Mouse (Mus musculus) CH12.LX (cell line): ENCODE measurements at regions not wholly inside any gene's neighbourhood (a gene's known extent, or its start where the extent isn't known, plus 50 kb on each side); places are given as distances from the start of the nearest gene placed in this dataset.

ENCODE experiments used
- DNase-seq: peaks from one replicate; pipeline ENCODE4 v3.0.0-alpha.2; 2013; ENCODE audit errors: extremely low read depth
- H3K27ac ChIP-seq: 2 replicates; pipeline ENCODE4 v1.5.1; 2012; ENCODE audit warnings: low read depth, mild to moderate bottlenecking, control low read depth, moderate library complexity; ENCODE audit not compliant: insufficient read depth
- H3K27me3 ChIP-seq: replicated peaks from 2 replicates; pipeline ENCODE3; 2012; ENCODE audit warnings: inconsistent platforms
- H3K36me3 ChIP-seq, 2 experiments: replicated peaks in 1 of 2; 2 replicates each; pipeline versions ENCODE3 to v1.6.1; 2012; ENCODE audit warnings: inconsistent platforms in 1 of 2, low read length in 1 of 2, mild to moderate bottlenecking in 1 of 2, mixed read lengths in 1 of 2, moderate library complexity in 1 of 2; ENCODE audit not compliant: control insufficient read depth in 1 of 2, insufficient read depth in 1 of 2
- H3K4me1 ChIP-seq, 2 experiments: 2 replicates each; pipeline ENCODE4 v1.6.1; 2012; ENCODE audit warnings: inconsistent platforms in 1 of 2, moderate library complexity in 1 of 2; ENCODE audit not compliant: insufficient read depth in 2 of 2, control insufficient read depth in 1 of 2
- H3K4me2 ChIP-seq: 2 replicates; pipeline ENCODE4 v1.6.1; 2012; ENCODE audit warnings: low read depth, mild to moderate bottlenecking, control low read depth; ENCODE audit not compliant: poor library complexity, insufficient read depth, severe bottlenecking
- H3K4me3 ChIP-seq, 3 experiments: fragments of 150-350 bp in 1 of 3; sonication (generic) in 1 of 3; replicated peaks in 1 of 3; 2 replicates each; pipeline versions ENCODE3 to v1.5.1; 2011 to 2012; ENCODE audit warnings: low read depth in 2 of 3, low read length in 2 of 3, mild to moderate bottlenecking in 2 of 3, moderate library complexity in 2 of 3, control low read depth in 1 of 3, improper control_type of control experiment in 1 of 3, inconsistent platforms in 1 of 3, mixed read lengths in 1 of 3; ENCODE audit not compliant: poor library complexity in 1 of 3
- H3K79me2 ChIP-seq: replicated peaks from 2 replicates; pipeline ENCODE4 v1.6.1; 2012; ENCODE audit warnings: mild to moderate bottlenecking, moderate library complexity; ENCODE audit not compliant: control insufficient read depth, poor library complexity, insufficient read depth, severe bottlenecking; ENCODE audit errors: extremely low read depth
- H3K9ac ChIP-seq: 2 replicates; pipeline ENCODE4 v1.6.1; 2012; ENCODE audit warnings: low read depth, mild to moderate bottlenecking, control low read depth, moderate library complexity; ENCODE audit not compliant: insufficient read depth
- H3K9me3 ChIP-seq: replicated peaks from 2 replicates; pipeline ENCODE3; 2012; ENCODE audit warnings: low read length, inconsistent platforms, mixed read lengths
- BHLHE40 ChIP-seq: IDR thresholded peaks from 2 replicates; pipeline ENCODE4 v1.6.1; 2011; ENCODE audit warnings: mild to moderate bottlenecking, low read depth, low read length, improper control_type of control experiment
- CHD2 ChIP-seq: IDR thresholded peaks from 2 replicates; pipeline ENCODE4 v1.6.1; 2011; ENCODE audit warnings: low read length, improper control_type of control experiment
- ELF1 ChIP-seq: IDR thresholded peaks from 2 replicates; pipeline ENCODE4 v1.6.1; 2014; ENCODE audit warnings: low read depth, mild to moderate bottlenecking, inconsistent platforms, low read length, improper control_type of control experiment
- EP300 ChIP-seq: IDR thresholded peaks from 2 replicates; pipeline ENCODE4 v1.6.1; 2011; ENCODE audit warnings: low read length, improper control_type of control experiment
- HCFC1 ChIP-seq: IDR thresholded peaks from 2 replicates; pipeline ENCODE4 v1.6.1; 2012; ENCODE audit warnings: low read depth, mild to moderate bottlenecking, inconsistent platforms, low read length, improper control_type of control experiment
- MAFK ChIP-seq: IDR thresholded peaks from 2 replicates; pipeline ENCODE4 v1.6.1; 2011; ENCODE audit warnings: low read length, improper control_type of control experiment; ENCODE audit not compliant: insufficient replicate concordance
- MAX ChIP-seq: IDR thresholded peaks from 2 replicates; pipeline ENCODE4 v1.6.1; 2011; ENCODE audit warnings: low read length, improper control_type of control experiment
- MAZ ChIP-seq: IDR thresholded peaks from 2 replicates; pipeline ENCODE4 v1.6.1; 2012; ENCODE audit warnings: low read depth, mild to moderate bottlenecking, inconsistent platforms, low read length, improper control_type of control experiment, moderate library complexity
- MEF2A ChIP-seq: IDR thresholded peaks from 2 replicates; pipeline ENCODE4 v1.6.1; 2014; ENCODE audit warnings: low read depth, mild to moderate bottlenecking, inconsistent platforms, low read length, improper control_type of control experiment, borderline replicate concordance
- NRF1 ChIP-seq: IDR thresholded peaks from 2 replicates; pipeline ENCODE4 v1.6.1; 2014; ENCODE audit warnings: low read depth, mild to moderate bottlenecking, inconsistent platforms, low read length, improper control_type of control experiment, moderate library complexity
- POLR2A ChIP-seq: IDR thresholded peaks from 2 replicates; pipeline ENCODE4 v1.6.1; 2011; ENCODE audit warnings: low read depth, mild to moderate bottlenecking, improper control_type of control experiment, low read length
- RCOR1 ChIP-seq: conservative IDR thresholded peaks from 2 replicates; pipeline ENCODE4 v1.6.1; 2012; ENCODE audit warnings: low read depth, mild to moderate bottlenecking, inconsistent platforms, low read length, improper control_type of control experiment
- SIN3A ChIP-seq: IDR thresholded peaks from 2 replicates; pipeline ENCODE4 v1.6.1; 2012; ENCODE audit warnings: low read length, improper control_type of control experiment, inconsistent platforms
- TBP ChIP-seq: conservative IDR thresholded peaks from 2 replicates; pipeline ENCODE4 v1.6.1; 2011; ENCODE audit warnings: low read depth, low read length, improper control_type of control experiment
- TCF12 ChIP-seq: IDR thresholded peaks from 2 replicates; pipeline ENCODE4 v1.6.1; 2014; ENCODE audit warnings: low read depth, mild to moderate bottlenecking, inconsistent platforms, low read length, improper control_type of control experiment
- UBTF ChIP-seq: IDR thresholded peaks from 2 replicates; pipeline ENCODE4 v1.6.1; 2012; ENCODE audit warnings: low read depth, mild to moderate bottlenecking, inconsistent platforms, low read length, improper control_type of control experiment, moderate library complexity
- USF2 ChIP-seq: conservative IDR thresholded peaks from 2 replicates; pipeline ENCODE4 v1.6.1; 2011; ENCODE audit warnings: low read depth, low read length, improper control_type of control experiment
- ZMIZ1 ChIP-seq: IDR thresholded peaks from 2 replicates; pipeline ENCODE4 v1.6.1; 2012; ENCODE audit warnings: low read depth, mild to moderate bottlenecking, inconsistent platforms, low read length, improper control_type of control experiment
- ZNF384 ChIP-seq: IDR thresholded peaks from 2 replicates; pipeline ENCODE4 v1.6.1; 2012; ENCODE audit warnings: low read depth, low read length, improper control_type of control experiment, inconsistent platforms
- dilution Hi-C: fragments of 300-500 bp; cut with MboI; formaldehyde crosslinking; loops from 2 replicates; pipeline ENCODE4 v1.14.3; 2020; ENCODE audit warnings: low sequenced_read_pairs; ENCODE audit not compliant: extremely low pct_unique_long_range_greater_than_20kb, extremely low pct_ligation_motif_present
- in situ Hi-C: fragments of 300-500 bp; cut with MboI; formaldehyde crosslinking; loops from 3 replicates; pipeline ENCODE4 v1.14.3; 2019; ENCODE audit warnings: low sequenced_read_pairs, low pct_ligation_motif_present, low pct_unique_long_range_greater_than_20kb, mixed read lengths

- TF ChIP-seq MAX = no peak
- peak; percentile 25 for TF ChIP-seq NRF1
- no peak for TF ChIP-seq HCFC1
- Histone ChIP-seq H3K27ac (no peak overlapping the region), H3K36me3 (no peaks in the 10 kb centered on the region), H3K4me1 (peaks cover 3% of the 10 kb centered on the region in 2 experiments; a peak in 2 of 4 replicates), H3K27me3 (peaks cover 49% of the 10 kb centered on the region), H3K9ac (no peak overlapping the region), H3K4me2 (no peak overlapping the region), H3K9me3 (peaks cover 4% of the 10 kb centered on the region), H3K79me2 (no peaks in the 10 kb centered on the region), H3K4me3 (no peak overlapping the region)
- in situ Hi-C loops (loop anchor here (5.0 to 10.0 kb wide), 3 partner anchors 189 to 706 kb away; no protein-coding TSS in a partner anchor), dilution Hi-C loops (no loop called here)
- no peak for DNase-seq
These were observed 83.3 kb upstream of the Smad3 start for GRCm38 (mm10) chr9:63841102-63841501.

- no peaks in the 10 kb centered on the region for H3K36me3 ChIP-seq
- H3K4me1 ChIP-seq = peaks cover 3% of the 10 kb centered on the region in 2 experiments; a peak in 2 of 4 replicates
- no peak overlapping the region for H3K4me3 ChIP-seq
- peaks cover 4% of the 10 kb centered on the region for H3K9me3 ChIP-seq
- H3K9ac ChIP-seq = no peak overlapping the region
- dilution Hi-C loops = no loop called here
- in situ Hi-C loops = no loop called here
- peaks cover 64% of the 10 kb centered on the region for H3K27me3 ChIP-seq
- H3K4me2 ChIP-seq = no peak overlapping the region
- TF ChIP-seq TCF12 = no peak
- no peak for TF ChIP-seq MAZ
- no peak for TF ChIP-seq UBTF
- TF ChIP-seq RCOR1 = no peak
- TF ChIP-seq HCFC1 = no peak
- TF ChIP-seq USF2 = no peak
- no peak for TF ChIP-seq POLR2A
- TF ChIP-seq ZNF384 = no peak
- no peak for TF ChIP-seq MAX
- TF ChIP-seq MAFK = no peak
- TF ChIP-seq EP300 = no peak
- no peak for TF ChIP-seq TBP
- no peak for TF ChIP-seq ELF1
- TF ChIP-seq CHD2 = no peak
- TF ChIP-seq MEF2A = no peak
- no peak for TF ChIP-seq SIN3A
- TF ChIP-seq ZMIZ1 = no peak
- TF ChIP-seq BHLHE40 = no peak
- no peak for DNase-seq
- no peaks in the 10 kb centered on the region for H3K79me2 ChIP-seq
- H3K27ac ChIP-seq = no peak overlapping the region
These were observed 81.4 kb upstream of the Smad3 start for GRCm38 (mm10) chr9:63838996-63839772.
